Mouse (Mus musculus) bone marrow macrophage, adult 2 months (primary cell): Measurements from ENCODE around the gene Myh9. TPM values are rescaled to one million over a fixed set of nuclear protein-coding genes. Genes with fewer than 3 reads are reported as not detected.
"Not testable (repeated sequence)": the region's sequence is repeated elsewhere in the genome, so short reads cannot be mapped to it uniquely, and the experiment has no call there.

Experiments used
- H3K27ac ChIP-seq: 2 replicates; pipeline ENCODE4 v1.5.1; 2012; ENCODE audit warnings: low read depth, low read length; ENCODE audit not compliant: insufficient read depth
- H3K4me1 ChIP-seq: 2 replicates; pipeline ENCODE4 v1.6.1; 2012; ENCODE audit warnings: low read length; ENCODE audit not compliant: control insufficient read depth, insufficient read depth
- H3K4me3 ChIP-seq: 2 replicates; pipeline ENCODE4 v1.5.1; 2012; ENCODE audit warnings: mild to moderate bottlenecking, low read length, moderate library complexity; ENCODE audit not compliant: insufficient read depth
- CTCF ChIP-seq: IDR thresholded peaks from 2 replicates; pipeline ENCODE4 v1.5.1; 2012; ENCODE audit warnings: low read depth, mild to moderate bottlenecking, low read length, moderate library complexity
- POLR2A ChIP-seq: IDR thresholded peaks from 2 replicates; pipeline ENCODE4 v1.6.1; 2012; ENCODE audit warnings: mild to moderate bottlenecking, low read depth, low read length, borderline replicate concordance
- polyA plus RNA-seq: library from polyadenylated mRNA; stranded (reverse); fragments of >200 nt; gene quantifications from 2 replicates; pipeline ENCODE4 v1.2.4, GENCODE M21; 2012; ENCODE audit not compliant: missing spikeins, insufficient read depth, insufficient read length

Gene Myh9
- polyA plus RNA-seq, 1 experiment = 194 TPM

DNA sequence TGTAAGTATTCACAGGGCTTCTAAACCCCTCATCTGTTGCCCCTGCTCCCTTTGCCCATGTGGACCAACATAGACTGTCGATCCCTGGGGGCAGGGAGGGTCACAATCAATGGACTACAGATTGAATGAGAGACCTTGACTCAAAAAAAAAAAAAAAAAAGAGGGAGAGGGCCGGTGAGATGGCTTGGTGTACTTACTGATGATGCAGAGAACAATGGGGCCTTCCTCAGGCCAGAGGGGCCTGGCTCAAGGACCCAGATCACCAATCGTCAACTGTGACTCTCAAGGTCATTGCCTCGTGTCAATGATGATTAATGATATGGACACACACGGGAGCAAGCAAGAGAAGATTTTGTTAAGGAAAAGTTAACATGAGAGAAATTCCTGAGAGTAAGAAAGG is 97.3 kb downstream of the Myh9 start:
- TF ChIP-seq CTCF (no peak), POLR2A (no peak)
- H3K4me3 ChIP-seq = no peak overlapping the region
- H3K4me1 ChIP-seq = no peaks in the 10 kb centered on the region
- H3K27ac ChIP-seq = no peak overlapping the region

DNA sequence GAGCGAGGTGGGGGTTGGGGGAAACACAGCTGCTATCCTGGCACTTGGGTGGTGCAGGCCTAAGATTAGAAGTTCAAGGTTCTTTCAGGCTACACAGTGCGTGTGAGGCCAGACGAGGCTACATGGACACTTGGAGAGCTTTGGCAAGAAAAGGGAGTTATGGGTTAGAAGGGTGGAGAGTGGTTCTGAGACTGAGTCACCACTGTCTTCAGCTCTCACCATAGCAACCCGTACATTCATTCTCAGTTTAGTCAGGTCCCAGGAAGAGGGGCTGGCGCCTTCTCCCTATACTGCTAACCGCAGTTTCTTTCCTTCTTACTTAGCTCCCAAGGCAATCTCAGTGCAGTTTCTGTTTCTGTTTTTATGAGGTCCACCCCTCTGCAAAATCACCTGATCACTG is 100.4 kb downstream of the Myh9 start:
- not testable (repeated sequence) for H3K27ac ChIP-seq, H3K4me1 ChIP-seq

DNA sequence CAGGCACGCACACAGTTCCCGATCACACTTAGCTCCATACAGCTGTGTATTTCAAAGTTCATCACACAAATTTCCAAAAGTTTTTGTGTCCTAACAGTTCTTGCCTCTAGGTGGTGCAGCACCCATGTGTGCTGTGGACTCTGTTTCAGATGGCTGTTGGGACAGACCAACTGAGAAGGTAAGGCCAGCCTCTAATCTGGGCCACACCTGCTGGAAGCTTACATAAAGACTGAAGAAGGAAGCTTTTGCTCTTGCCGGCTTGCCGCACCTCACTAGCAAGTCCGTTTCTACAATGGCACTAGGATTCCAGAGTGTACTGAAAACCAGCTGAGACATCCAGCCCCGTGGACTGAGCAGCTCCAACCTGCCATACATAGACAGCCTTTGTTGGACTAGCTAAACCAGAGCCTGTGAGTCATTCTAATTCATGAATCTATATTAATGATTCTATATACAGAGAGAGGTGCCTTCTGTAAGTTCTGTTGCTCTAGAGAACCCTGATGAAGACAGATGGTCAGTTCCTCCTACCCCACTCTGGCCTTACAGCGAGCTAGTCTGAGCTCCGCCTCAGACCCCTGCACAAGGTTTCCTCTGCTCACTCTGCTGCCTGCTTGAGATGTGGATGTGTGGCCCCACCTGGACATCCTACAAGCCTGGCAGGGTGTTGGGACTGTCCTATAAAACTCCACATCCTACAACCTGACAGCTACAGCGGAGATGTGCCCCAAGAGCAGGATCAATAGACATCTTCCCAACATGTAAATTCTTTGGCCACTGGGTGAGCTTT is 101.3 kb downstream of the Myh9 start:
- H3K27ac ChIP-seq = no peak overlapping the region

More for the DNA sequence above, 100.4 kb downstream of the Myh9 start:
- H3K4me3 ChIP-seq = not testable (repeated sequence)

DNA sequence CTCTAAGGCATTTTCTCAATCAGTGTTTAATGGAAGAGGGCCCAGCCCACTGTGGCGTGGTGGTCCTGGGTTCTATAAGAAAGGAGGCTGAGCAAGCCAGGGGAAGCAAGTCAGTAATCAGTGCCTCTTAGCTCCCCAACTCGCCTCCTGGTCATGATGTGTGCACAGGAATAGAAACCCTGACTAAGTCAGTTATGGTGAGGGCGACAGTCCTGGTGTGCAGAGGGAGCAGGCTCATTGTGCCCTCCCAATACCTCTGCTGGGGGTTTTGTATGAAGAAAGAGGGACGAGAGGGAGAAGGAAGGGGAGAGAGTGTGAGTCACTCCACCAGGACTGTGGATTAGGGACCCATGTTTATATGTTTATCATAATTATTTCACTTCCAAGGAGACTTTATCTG is 108.1 kb downstream of the Myh9 start:
- H3K27ac ChIP-seq, H3K4me1 ChIP-seq, H3K4me3 ChIP-seq: not testable (repeated sequence)

More for the DNA sequence above, 101.3 kb downstream of the Myh9 start:
- TF ChIP-seq CTCF (no peak), POLR2A (no peak)
- Histone ChIP-seq H3K4me1 (no peaks in the 10 kb centered on the region), H3K4me3 (no peak overlapping the region)

DNA sequence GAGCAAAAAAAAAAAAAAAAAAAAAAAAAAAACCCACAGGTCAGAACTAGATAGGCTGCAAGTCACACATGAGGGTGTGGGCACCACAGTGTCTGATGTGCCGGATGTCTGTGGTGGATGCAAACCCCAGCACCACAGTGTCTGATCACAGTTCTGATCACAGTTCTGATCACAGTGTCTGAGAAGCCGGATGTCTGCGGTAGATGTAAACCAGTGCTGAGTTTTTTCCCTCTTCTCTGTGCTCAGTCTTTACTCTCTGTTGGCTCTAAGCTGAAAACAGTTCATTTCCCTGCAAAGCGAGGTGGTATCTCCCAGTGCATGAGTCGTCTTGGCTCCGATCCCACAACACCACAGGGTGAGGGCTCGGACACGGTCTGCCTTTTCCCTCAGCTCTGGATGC is 108.6 kb downstream of the Myh9 start:
- H3K27ac ChIP-seq, H3K4me1 ChIP-seq, H3K4me3 ChIP-seq: not testable (repeated sequence)

DNA sequence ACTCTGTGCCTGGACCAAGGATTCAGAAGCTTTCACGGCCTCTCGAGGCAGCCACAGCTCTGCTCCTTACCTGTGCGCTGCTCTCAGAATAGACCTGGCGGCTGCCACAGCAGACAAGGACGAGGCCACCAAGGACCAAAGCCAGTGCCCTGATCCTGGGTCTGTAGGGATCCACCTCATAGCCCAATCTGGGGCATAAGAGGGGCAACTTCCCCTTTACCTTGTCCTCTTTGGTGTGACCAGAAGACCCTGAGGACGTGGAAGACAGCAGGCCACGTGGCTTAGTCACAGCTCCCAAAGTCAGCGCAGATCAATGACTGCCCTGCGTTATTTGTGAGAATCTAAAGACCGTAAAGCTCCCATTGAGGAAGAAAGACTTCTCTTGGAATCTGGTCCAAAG is 109.1 kb downstream of the Myh9 start:
- H3K4me3 ChIP-seq = not testable (repeated sequence)

DNA sequence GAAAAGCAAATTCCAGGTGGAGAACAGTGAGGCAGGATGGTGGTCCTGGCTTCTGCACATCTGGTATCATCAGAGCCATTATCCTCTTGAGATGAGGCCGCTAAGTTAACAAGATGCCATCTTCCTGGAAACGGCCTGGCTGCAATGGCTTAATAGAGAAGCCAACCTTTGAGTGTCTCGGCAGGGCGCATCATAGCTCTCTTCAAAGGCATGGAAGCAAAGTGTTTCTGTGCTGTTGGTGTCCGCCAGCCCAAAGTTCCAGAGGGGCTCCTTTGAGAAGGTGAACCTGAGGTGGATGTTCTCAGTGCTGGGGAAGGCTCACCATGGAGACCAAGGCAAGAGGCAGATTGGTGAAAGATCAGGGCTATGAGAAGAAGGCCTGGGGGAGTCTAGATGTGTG is 110.4 kb downstream of the Myh9 start:
- TF ChIP-seq POLR2A = no peak
- TF ChIP-seq CTCF = no peak
- no peaks in the 10 kb centered on the region for H3K4me1 ChIP-seq
- no peak overlapping the region for H3K27ac ChIP-seq

More for the DNA sequence above, 109.1 kb downstream of the Myh9 start:
- not testable (repeated sequence) for H3K4me1 ChIP-seq, H3K27ac ChIP-seq

DNA sequence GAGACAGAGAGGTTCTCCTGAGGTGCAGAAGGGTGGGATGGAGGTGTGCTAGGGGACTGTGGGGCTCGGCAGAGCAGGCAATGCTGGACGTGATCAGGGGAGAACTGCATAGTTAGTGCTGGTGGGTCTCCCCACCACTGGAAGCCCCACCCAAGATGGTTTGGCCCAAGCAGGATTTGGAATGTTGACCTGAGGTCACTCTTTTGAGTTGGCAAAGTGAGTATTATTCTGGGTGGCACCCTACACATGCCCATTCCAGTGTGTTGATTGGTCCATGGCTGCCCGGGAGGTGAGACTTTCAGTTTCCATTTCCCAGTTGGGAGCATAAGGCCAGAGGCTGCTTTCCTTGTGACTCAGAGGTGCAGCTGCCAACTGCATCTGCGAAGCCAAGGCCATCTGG is 113.2 kb downstream of the Myh9 start, which contains the start of gene Apol9b:
Gene Apol9b (plus strand): TSS at position 301 of the 400 bp plus-strand sequence.
- H3K27ac ChIP-seq, H3K4me1 ChIP-seq, H3K4me3 ChIP-seq: not testable (repeated sequence)

More for the DNA sequence above, 110.4 kb downstream of the Myh9 start:
- no peak overlapping the region for H3K4me3 ChIP-seq

DNA sequence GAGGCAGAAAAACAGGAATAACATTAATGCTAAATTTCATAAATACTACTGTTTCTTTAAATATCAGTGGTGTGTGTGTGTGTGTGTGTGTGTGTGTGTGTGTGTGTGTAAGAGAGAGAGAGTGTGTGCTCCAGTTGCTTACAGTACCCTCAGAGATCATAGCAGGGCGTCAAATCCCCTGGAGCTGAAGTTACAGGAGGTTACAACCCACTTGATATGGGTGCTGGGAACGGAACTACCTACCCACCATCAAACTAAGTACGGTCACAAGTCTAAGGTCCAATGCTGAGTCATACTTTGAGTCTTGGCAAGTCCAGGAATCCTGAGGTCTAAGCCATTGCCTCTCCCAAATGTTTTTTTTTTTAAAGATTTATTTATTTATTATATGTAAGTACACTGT is 114.2 kb downstream of the Myh9 start:
- not testable (repeated sequence) for H3K4me3 ChIP-seq

DNA sequence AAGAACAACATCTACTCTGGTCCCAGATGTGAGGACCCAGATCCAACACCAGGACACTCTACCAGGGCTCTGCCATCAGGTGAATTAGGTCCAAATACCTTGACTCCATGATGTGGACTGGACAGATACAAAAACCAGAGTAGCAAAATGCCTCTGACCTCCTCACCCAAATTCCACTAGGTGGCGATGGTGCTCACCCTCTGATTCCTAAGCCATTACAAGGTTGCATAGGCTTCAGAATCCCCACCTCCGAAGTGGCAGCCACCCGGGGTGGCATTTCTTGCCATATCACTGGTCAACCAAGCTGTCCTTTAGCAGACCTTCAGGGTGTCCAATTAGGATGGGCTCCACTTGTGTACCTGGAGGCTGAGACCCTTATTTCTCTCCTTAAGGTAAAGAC is 114.8 kb downstream of the Myh9 start:
- not testable (repeated sequence) for H3K4me1 ChIP-seq

More for the DNA sequence above, 114.2 kb downstream of the Myh9 start:
- H3K27ac ChIP-seq, H3K4me1 ChIP-seq: not testable (repeated sequence)

DNA sequence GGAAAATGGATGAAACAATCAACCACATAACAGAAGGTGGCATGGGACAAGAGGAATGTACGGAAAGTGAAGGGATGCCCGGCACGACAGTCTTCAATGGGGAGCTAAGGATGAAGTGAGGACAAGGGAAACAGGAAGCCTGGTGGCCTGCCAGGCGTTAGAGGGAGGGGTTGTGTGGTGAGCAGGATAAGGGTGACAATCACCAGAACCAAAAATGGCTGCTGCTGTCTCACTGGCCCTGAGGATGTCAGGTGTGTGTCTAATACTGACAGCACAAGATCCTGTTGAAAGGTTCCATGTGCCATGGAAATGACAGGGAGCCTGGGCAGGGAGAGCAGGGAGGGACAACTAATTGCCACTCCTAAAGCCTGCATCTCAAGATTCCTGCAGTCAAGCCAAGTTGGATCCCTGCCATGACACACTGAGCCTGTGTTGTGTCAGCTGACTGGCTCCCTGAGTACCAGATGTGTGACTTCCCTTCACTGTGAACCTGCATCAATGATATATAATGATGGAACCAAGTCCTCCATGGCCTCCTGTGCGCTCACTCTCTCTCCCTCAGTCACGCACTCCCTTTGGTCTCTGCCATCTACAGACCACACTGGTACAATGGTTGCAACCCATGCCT is 116.5 kb downstream of the Myh9 start:
- H3K4me3 ChIP-seq, H3K27ac ChIP-seq, H3K4me1 ChIP-seq: not testable (repeated sequence)

More for the DNA sequence above, 114.8 kb downstream of the Myh9 start:
- not testable (repeated sequence) for H3K4me3 ChIP-seq, H3K27ac ChIP-seq

DNA sequence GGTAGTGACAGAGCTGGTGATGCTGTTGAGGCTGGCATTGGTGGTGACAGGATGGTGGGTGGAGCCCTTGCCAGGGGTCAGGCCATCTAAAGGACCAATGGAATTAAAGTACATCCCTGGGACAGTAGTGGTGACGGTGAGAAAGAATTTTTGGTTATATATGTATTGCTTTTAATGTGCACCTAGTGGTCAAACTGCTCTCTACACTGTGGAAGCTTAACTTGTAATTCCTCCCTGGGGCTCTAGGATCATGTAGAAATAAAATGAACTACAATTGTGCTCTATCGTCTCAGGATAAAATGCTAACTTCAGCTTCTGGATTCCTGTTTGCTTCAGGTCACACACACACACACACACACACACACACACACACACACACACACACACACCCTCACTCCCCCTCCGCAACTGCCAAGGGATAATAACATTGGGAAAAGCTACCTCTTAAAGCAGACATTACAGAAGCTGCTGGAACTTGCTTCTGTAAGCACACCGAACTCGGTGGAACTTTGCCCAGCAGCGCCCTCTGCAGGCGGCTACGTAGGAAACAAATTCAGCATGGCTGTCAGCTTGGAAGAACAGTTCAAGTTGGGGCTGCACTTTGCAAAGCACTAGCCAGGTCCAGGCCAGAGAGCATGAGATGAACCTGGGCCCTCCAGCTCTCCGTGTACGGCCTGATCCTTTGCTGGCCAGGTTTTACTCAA is 117.6 kb downstream of the Myh9 start:
- H3K4me3 ChIP-seq, H3K27ac ChIP-seq, H3K4me1 ChIP-seq: not testable (repeated sequence)

DNA sequence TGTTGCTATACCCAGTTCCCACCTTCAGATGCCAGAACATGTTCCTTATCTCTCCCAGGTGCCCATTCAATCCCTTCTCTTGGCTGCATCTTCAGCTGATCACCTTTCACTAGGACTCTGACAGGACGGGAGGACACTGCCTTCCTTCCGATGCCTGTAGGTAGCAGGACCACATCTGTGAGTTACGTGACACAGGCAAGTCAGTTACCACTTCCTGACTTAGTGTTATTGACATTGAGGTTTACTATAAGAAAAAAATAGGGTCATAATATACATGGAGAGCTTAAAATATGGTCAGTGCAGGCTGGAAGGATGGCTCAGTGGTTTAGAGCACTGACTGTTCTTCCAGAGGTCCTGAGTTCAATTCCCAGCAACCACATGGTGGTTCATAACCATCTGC is 120.5 kb downstream of the Myh9 start:
- H3K4me3 ChIP-seq, H3K4me1 ChIP-seq: not testable (repeated sequence)

DNA sequence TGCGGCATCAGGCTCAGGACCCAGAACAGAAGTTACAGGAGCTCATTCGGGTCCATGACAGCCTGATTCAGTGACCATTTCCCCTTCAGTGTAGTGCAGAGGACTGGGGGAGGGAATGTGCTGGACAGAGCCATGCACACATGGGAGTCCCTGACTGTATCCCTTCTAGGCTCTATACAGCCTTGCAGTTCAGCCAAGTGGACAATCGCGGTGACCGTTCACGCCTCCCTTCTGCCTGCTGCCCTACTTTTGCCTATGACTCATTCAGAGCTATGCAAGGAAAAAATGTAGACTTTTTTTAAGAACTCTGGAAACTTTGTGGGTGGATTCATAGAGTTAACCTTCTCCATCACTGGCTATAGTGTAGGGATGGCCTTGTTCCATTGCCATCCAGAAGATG is 123.7 kb downstream of the Myh9 start:
- not testable (repeated sequence) for H3K4me3 ChIP-seq, H3K4me1 ChIP-seq, H3K27ac ChIP-seq

More for the DNA sequence above, 120.5 kb downstream of the Myh9 start:
- H3K27ac ChIP-seq = not testable (repeated sequence)
